Comparison of ENCODE assay signal across 9 mouse cellular contexts in the genomic region with DNA sequence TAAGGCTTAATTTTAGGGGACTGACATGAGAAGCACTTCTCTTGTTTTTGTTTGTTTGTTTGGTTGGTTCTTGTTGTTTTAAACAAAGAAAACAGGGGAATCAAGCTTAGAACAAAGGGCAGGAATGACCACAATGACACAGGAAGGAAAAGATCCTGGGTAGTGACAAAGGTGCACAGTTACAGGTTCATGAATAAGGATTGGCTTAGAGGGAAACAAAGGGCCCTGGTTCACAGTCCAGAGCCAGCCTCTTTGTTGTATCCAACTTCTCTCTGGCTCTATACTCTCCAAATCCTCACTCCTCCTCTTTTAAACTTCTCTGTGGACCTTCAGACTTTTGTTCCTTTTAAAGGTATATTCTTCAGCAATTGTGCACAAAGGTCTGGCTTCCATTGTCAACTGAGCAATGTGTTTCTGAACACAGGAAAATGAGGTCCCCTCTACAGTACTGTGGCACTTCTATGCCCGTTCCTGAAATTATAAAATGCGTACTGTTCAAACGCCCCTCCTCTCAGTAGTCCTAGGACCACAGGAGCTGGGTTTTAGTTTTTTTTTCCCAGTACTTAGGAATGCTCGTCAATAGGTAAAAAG. TPM values are rescaled to one million over a fixed set of nuclear protein-coding genes. Genes with fewer than 3 reads are reported as not detected.
DNase-seq lines count a peak whose midpoint lies in the region; ATAC-seq and TF ChIP-seq lines count a peak whose summit lies in the region.
"Had no signal": no experiment of that assay in that cellular context is flagged by ENCODE, and none has a peak within 500 bp of the region (broad histone marks: within the 10 kb centered on the region; RNA-seq: fewer than 3 reads in every experiment).

No protein-coding gene starts in this region.

- TF ChIP-seq CTCF in G1E (IDR thresholded peaks at IDR 0.05; ENCODE audit: low read depth, low read length) = no peak
- no peak for TF ChIP-seq CTCF in liver, postnatal 0 days (IDR thresholded peaks at IDR 0.05; ENCODE audit: low read depth)

- H3K27ac ChIP-seq in heart, embryonic 12.5 days (ENCODE audit: poor library complexity, severe bottlenecking) = no peak overlapping the region
- H3K27ac ChIP-seq in hindbrain, embryonic 11.5 days (ENCODE audit: low read depth, low read length) = peak overlapping the region; percentile 72
- no peak overlapping the region for H3K27ac ChIP-seq in liver, postnatal 0 days (ENCODE audit: low read depth)

- 0 out of 2 replicates have a peak, but pooled peaks cover 2% of the 10 kb centered on the region for H3K36me3 ChIP-seq in heart, embryonic 12.5 days
- peaks cover 22% of the 10 kb centered on the region for H3K36me3 ChIP-seq in G1E (replicated peaks)
- H3K36me3 ChIP-seq in hindbrain, embryonic 11.5 days (ENCODE audit: control insufficient read depth, insufficient read depth, low read length) = no peaks in the 10 kb centered on the region
- no peaks in the 10 kb centered on the region for H3K36me3 ChIP-seq in liver, postnatal 0 days (replicated peaks; ENCODE audit: insufficient read depth, low read length)

- 65% methylated on average over 4 of the region's 4 CpGs for WGBS in heart, embryonic 12.5 days
- WGBS in hindbrain, embryonic 11.5 days = 47% methylated on average over 4 of the region's 4 CpGs
- 49% methylated on average over 4 of the region's 4 CpGs for WGBS in liver, postnatal 0 days (ENCODE audit: insufficient replicate concordance)

- DNase-seq in heart, postnatal 36 days = no peak
- DNase-seq in G1E (ENCODE audit: low spot score) = no peak
- peak; percentile 17 for DNase-seq in hindbrain, embryonic 11.5 days (ENCODE audit: low spot score)
- no peak for DNase-seq in liver, postnatal 0 days
- DNase-seq in natural killer cell, adult 2 months (ENCODE audit: low spot score in 2 of 2) = no peak
- no peak for DNase-seq in cerebellum, postnatal 36 days
- DNase-seq in c-Kit-positive CD71-positive TER-119-positive erythroid progenitor cells, embryonic 14.5 days (ENCODE audit: low spot score) = no peak

- H3K9ac ChIP-seq in heart, embryonic 12.5 days = peak overlapping the region; percentile 45
- peak overlapping the region; percentile 28; the same call in 1 of the 2 replicates for H3K9ac ChIP-seq in hindbrain, embryonic 11.5 days (ENCODE audit: low read depth, low read length)
- H3K9ac ChIP-seq in liver, postnatal 0 days (replicated peaks) = peak overlapping the region; percentile 95

- ATAC-seq in heart, embryonic 12.5 days (ENCODE audit: insufficient number of reproducible peaks, low FRiP score) = no peak
- ATAC-seq in G1E (ENCODE audit: extremely low read depth, insufficient number of reproducible peaks, low FRiP score, poor library complexity, severe bottlenecking) = no peak
- ATAC-seq in hindbrain, embryonic 11.5 days (ENCODE audit: low FRiP score) = peak; percentile 45; the same call in 1 of the 2 replicates
- no peak for ATAC-seq in liver, postnatal 0 days

- H3K4me2 ChIP-seq in heart, embryonic 12.5 days = peak overlapping the region; percentile 72
- H3K4me2 ChIP-seq in hindbrain, embryonic 11.5 days (replicated peaks; ENCODE audit: low read depth, low read length) = peak overlapping the region; percentile 50
- peak overlapping the region; percentile 73 for H3K4me2 ChIP-seq in liver, postnatal 0 days (ENCODE audit: low read depth, low read length)

- H3K4me1 ChIP-seq in heart, embryonic 12.5 days (replicated peaks) = peaks cover 11% of the 10 kb centered on the region
- H3K4me1 ChIP-seq in G1E (ENCODE audit: insufficient read depth, low read depth, low read length) = peaks cover 15% of the 10 kb centered on the region
- no peaks in the 10 kb centered on the region for H3K4me1 ChIP-seq in hindbrain, embryonic 11.5 days (replicated peaks; ENCODE audit: control insufficient read depth, insufficient read depth, low read length)
- peaks cover 10% of the 10 kb centered on the region for H3K4me1 ChIP-seq in liver, postnatal 0 days (ENCODE audit: insufficient read depth)

- no peak for TF ChIP-seq EP300 in liver, postnatal 0 days (IDR thresholded peaks at IDR 0.05; ENCODE audit: low read depth)

- no peaks in the 10 kb centered on the region for H3K27me3 ChIP-seq in heart, embryonic 12.5 days (replicated peaks)
- no peaks in the 10 kb centered on the region for H3K27me3 ChIP-seq in G1E (ENCODE audit: insufficient read depth, low read length)
- H3K27me3 ChIP-seq in hindbrain, embryonic 11.5 days (ENCODE audit: control insufficient read depth, insufficient read depth, low read length) = no peaks in the 10 kb centered on the region
- H3K27me3 ChIP-seq in liver, postnatal 0 days (ENCODE audit: insufficient read depth, low read length) = no peaks in the 10 kb centered on the region

- intact Hi-C loops in heart, postnatal 36 days (cut with DNase I) = no loop called here

- peak overlapping the region; percentile 87 for H3K4me3 ChIP-seq in heart, embryonic 12.5 days
- H3K4me3 ChIP-seq in G1E (ENCODE audit: low read depth, low read length) = peak overlapping the region; percentile 10; the same call in 1 of the 2 replicates
- H3K4me3 ChIP-seq in hindbrain, embryonic 11.5 days (ENCODE audit: low read depth, low read length) = peak overlapping the region; percentile 85
- H3K4me3 ChIP-seq in liver, postnatal 0 days (ENCODE audit: low read depth, low read length) = peak overlapping the region; percentile 100

- no peaks in the 10 kb centered on the region for H3K9me3 ChIP-seq in heart, embryonic 12.5 days (replicated peaks)
- no peaks in the 10 kb centered on the region for H3K9me3 ChIP-seq in G1E (replicated peaks)
- no peaks in the 10 kb centered on the region for H3K9me3 ChIP-seq in hindbrain, embryonic 11.5 days (ENCODE audit: control insufficient read depth, low read length)
- no peaks in the 10 kb centered on the region for H3K9me3 ChIP-seq in liver, postnatal 0 days (ENCODE audit: low read length)

RNA-seq across cellular contexts. Expression of gene Vta1, which starts 1.4 kb away (rescaled TPM):
- polyA plus RNA-seq in heart, embryonic 12.5 days (2016; fragmentation: Nextera tagmentation; extraction: Ambion mirVana) = 83.0 and 84.4 TPM in 2 replicates
- total RNA-seq in heart, postnatal 36 days (2021) = 10 to 100 TPM; 29.5 to 35.5 TPM
- 85.1 and 94.7 TPM in 2 replicates for total RNA-seq in G1E (2014; fragmentation: Nextera tagmentation)
- total RNA-seq in G1E (2017) = 72.5 and 82.3 TPM in 2 replicates
- 11.7 and 13.9 TPM in 2 replicates for polyA plus RNA-seq in G1E (2012)
- polyA plus RNA-seq in hindbrain, embryonic 11.5 days (2014; fragmentation: Nextera tagmentation; extraction: Ambion mirVana) = 236 and 245 TPM in 2 replicates
- polyA plus RNA-seq in liver, postnatal 0 days (2015; fragmentation: Nextera tagmentation; extraction: Ambion mirVana) = 34.5 and 37.6 TPM in 2 replicates

RNA-seq across cellular contexts. Expression of gene Nmbr, which starts 1.5 kb away (rescaled TPM):
- polyA plus RNA-seq in heart, embryonic 12.5 days (2016; fragmentation: Nextera tagmentation; extraction: Ambion mirVana) = 0.23 TPM in 1 of 2 replicates, not detected in the other
- not detected for total RNA-seq in heart, postnatal 36 days (2021)
- total RNA-seq in G1E (2014; fragmentation: Nextera tagmentation) (not detected in 2 replicates), G1E (2017) (0.27 and 0.46 TPM in 2 replicates)
- not detected in 2 replicates for polyA plus RNA-seq in G1E (2012)
- 0.56 and 0.77 TPM in 2 replicates for polyA plus RNA-seq in hindbrain, embryonic 11.5 days (2014; fragmentation: Nextera tagmentation; extraction: Ambion mirVana)
- not detected in 2 replicates for polyA plus RNA-seq in liver, postnatal 0 days (2015; fragmentation: Nextera tagmentation; extraction: Ambion mirVana)
- total RNA-seq: gastrocnemius, postnatal 4 days had no signal

RNA-seq across cellular contexts. Expression of gene Gje1, which starts 14.1 kb away (rescaled TPM):
- not detected in 2 replicates for polyA plus RNA-seq in heart, embryonic 12.5 days (2016; fragmentation: Nextera tagmentation; extraction: Ambion mirVana)
- total RNA-seq in heart, postnatal 36 days (2021) = not detected
- not detected in 2 replicates for total RNA-seq in G1E (2014; fragmentation: Nextera tagmentation)
- 0.06 TPM in 1 of 2 replicates, not detected in the other for total RNA-seq in G1E (2017)
- polyA plus RNA-seq in G1E (2012) = not detected in 2 replicates
- not detected in 2 replicates for polyA plus RNA-seq in hindbrain, embryonic 11.5 days (2014; fragmentation: Nextera tagmentation; extraction: Ambion mirVana)
- not detected in 2 replicates for polyA plus RNA-seq in liver, postnatal 0 days (2015; fragmentation: Nextera tagmentation; extraction: Ambion mirVana)
- total RNA-seq: gastrocnemius, postnatal 4 days had no signal

Comparison
In these comparisons a context has a peak if more than half of its experiments do, and no peak if none do; other contexts are left out.
1. H3K4me3 ChIP-seq: peak in every context shown above with its lines; median percentile 100 in liver, postnatal 0 days; 87 in heart, embryonic 12.5 days; 85 in hindbrain, embryonic 11.5 days; 10 in G1E.
2. H3K9ac ChIP-seq: peak in every context shown above with its lines; median percentile 95 in liver, postnatal 0 days; 45 in heart, embryonic 12.5 days; 28 in hindbrain, embryonic 11.5 days.